ENCODE assay signal across 8 mouse cellular contexts in genomic region chr1:72825286-72825685, GRCm38 (mm10). TPM values are rescaled to one million over a fixed set of nuclear protein-coding genes. Genes with fewer than 3 reads are reported as not detected.
A peak's percentile ranks its signal among the peaks of the same experiment; 100 is the strongest.
DNase-seq lines count a peak whose midpoint lies in the region; ATAC-seq and TF ChIP-seq lines count a peak whose summit lies in the region.

No protein-coding gene starts in this region.

- peak overlapping the region; percentile 23 for H3ac ChIP-seq in myocyte (ENCODE audit: control insufficient read depth, insufficient read length)

- peak overlapping the region; percentile 97 for H3K4me2 ChIP-seq in hindbrain, postnatal 0 days (ENCODE audit: low read depth, low read length)
- H3K4me2 ChIP-seq in myocyte (ENCODE audit: low read depth), result peak overlapping the region; percentile 95

- peak; percentile 2 for DNase-seq in kidney, adult 2 months
- DNase-seq in kidney, adult 9 months, result no peak
- peak; percentile 72 for DNase-seq in embryonic facial prominence, embryonic 10.5 days (ENCODE audit: low spot score)
- DNase-seq in hindbrain, postnatal 0 days (ENCODE audit: low spot score), result peak; percentile 55
- DNase-seq in right cerebral cortex, postnatal 4 days, result no peak
- no peak for DNase-seq in right cerebral cortex, postnatal 25 days
- no peak for DNase-seq in left cerebral cortex, adult 11 months (ENCODE audit: low spot score)

- peaks cover 11% of the 10 kb centered on the region for H3K79me2 ChIP-seq in myocyte (ENCODE audit: control insufficient read depth, insufficient read depth)

- peak overlapping the region; percentile 76 for H3K9ac ChIP-seq in hindbrain, postnatal 0 days (replicated peaks; ENCODE audit: low read length)

- no peak overlapping the region for H3K27ac ChIP-seq in kidney, adult 2 months (ENCODE audit: insufficient read depth, low read depth, low read length)
- H3K27ac ChIP-seq in embryonic facial prominence, embryonic 10.5 days (replicated peaks), result peak overlapping the region; percentile 86
- peak overlapping the region; percentile 71; the same call in 1 of the 2 replicates for H3K27ac ChIP-seq in hindbrain, postnatal 0 days

- H3K4me3 ChIP-seq in kidney, adult 2 months (ENCODE audit: insufficient read depth, low read depth, low read length), result no peak overlapping the region
- peak overlapping the region; percentile 80 for H3K4me3 ChIP-seq in embryonic facial prominence, embryonic 10.5 days
- peak overlapping the region; percentile 76 for H3K4me3 ChIP-seq in hindbrain, postnatal 0 days (ENCODE audit: low read length)
- H3K4me3 ChIP-seq in myocyte, result peak overlapping the region; percentile 36

- no peak for TF ChIP-seq POLR2A in kidney, adult 2 months (IDR thresholded peaks at IDR 0.05; ENCODE audit: low read depth, low read length)
- TF ChIP-seq POLR2A in myocyte (IDR thresholded peaks at IDR 0.05; ENCODE audit: insufficient read length, low read depth), result no peak

- no peak for TF ChIP-seq CTCF in kidney, adult 2 months (conservative IDR thresholded peaks at IDR 0.05; ENCODE audit: insufficient read depth, insufficient read length, low read depth, low read length)
- TF ChIP-seq CTCF in hindbrain, postnatal 0 days (IDR thresholded peaks at IDR 0.05; ENCODE audit: low read depth), result no peak

- WGBS in kidney, adult 2 months, result 8% methylated on average over 20 of the region's 20 CpGs
- under 1% methylated on average over 20 of the region's 20 CpGs for WGBS in embryonic facial prominence, embryonic 10.5 days
- 1% methylated on average over 20 of the region's 20 CpGs for WGBS in hindbrain, postnatal 0 days

- H3K36me3 ChIP-seq in kidney, adult 2 months (ENCODE audit: control insufficient read depth, insufficient read depth, low read length), result no peaks in the 10 kb centered on the region
- H3K36me3 ChIP-seq in embryonic facial prominence, embryonic 10.5 days (replicated peaks), result peaks cover 27% of the 10 kb centered on the region
- no peaks in the 10 kb centered on the region for H3K36me3 ChIP-seq in hindbrain, postnatal 0 days (ENCODE audit: insufficient read depth, low read length)
- H3K36me3 ChIP-seq in myocyte (ENCODE audit: control insufficient read depth, insufficient read depth), result no peaks in the 10 kb centered on the region

- 0 out of 2 replicates have a peak, but pooled peaks cover 5% of the 10 kb centered on the region for H3K4me1 ChIP-seq in kidney, adult 2 months (ENCODE audit: control insufficient read depth, insufficient read depth, low read length)
- H3K4me1 ChIP-seq in embryonic facial prominence, embryonic 10.5 days, result peaks cover 51% of the 10 kb centered on the region
- peaks cover 23% of the 10 kb centered on the region for H3K4me1 ChIP-seq in hindbrain, postnatal 0 days (ENCODE audit: insufficient read depth, low read length)

- no peaks in the 10 kb centered on the region for H3K9me3 ChIP-seq in embryonic facial prominence, embryonic 10.5 days
- no peaks in the 10 kb centered on the region for H3K9me3 ChIP-seq in hindbrain, postnatal 0 days (ENCODE audit: low read length)

- peaks cover 3% of the 10 kb centered on the region; the same call in 1 of the 2 replicates for H3K27me3 ChIP-seq in kidney, adult 2 months (replicated peaks; ENCODE audit: control insufficient read depth, insufficient read depth, low read length)
- no peaks in the 10 kb centered on the region for H3K27me3 ChIP-seq in embryonic facial prominence, embryonic 10.5 days (replicated peaks; ENCODE audit: low read depth, poor library complexity, severe bottlenecking)
- H3K27me3 ChIP-seq in hindbrain, postnatal 0 days (ENCODE audit: insufficient read depth, low read length), result no peaks in the 10 kb centered on the region
- no peaks in the 10 kb centered on the region for H3K27me3 ChIP-seq in myocyte (ENCODE audit: control insufficient read depth, insufficient read depth, insufficient read length)

- ATAC-seq in hindbrain, postnatal 0 days, result peak; percentile 13; the same call in 1 of the 2 replicates

TF ChIP-seq in myocyte, 11 proteins besides CTCF, POLR2A, EP300 and RAD21:
- TF ChIP-seq MYOD1 (IDR thresholded peaks at IDR 0.05; ENCODE audit: control insufficient read depth in 1 of 3, insufficient read length in 2 of 3, low read depth in 2 of 3) (peak in 2 of 3 experiments; percentile 74 to 80), CEBPB (IDR thresholded peaks at IDR 0.05; ENCODE audit: insufficient read depth, poor library complexity, severe bottlenecking) (no peak), MYOG (IDR thresholded peaks at IDR 0.05; ENCODE audit: control insufficient read depth in 1 of 3, insufficient read depth in 1 of 3, insufficient read length in 2 of 3, low read depth in 2 of 3) (peak in 2 of 3 experiments; percentile 79 to 83)
TF ChIP-seq in myocyte: peak in this region for 2.

RNA-seq across cellular contexts. Expression of gene Igfbp2, which starts 1.0 kb away (rescaled TPM):
- 12.6 and 13.5 TPM in 2 replicates for polyA plus RNA-seq in kidney, adult 2 months (2012; rRNA removed)
- polyA plus RNA-seq in embryonic facial prominence, embryonic 10.5 days (2016; fragmentation: Nextera tagmentation; extraction: Ambion mirVana), result 474 and 479 TPM in 2 replicates
- 686 and 698 TPM in 2 replicates for total RNA-seq in hindbrain, postnatal 0 days (2014; rRNA removed)
- polyA plus RNA-seq in hindbrain, postnatal 0 days (2015; fragmentation: Nextera tagmentation; extraction: Ambion mirVana), result 470 and 480 TPM in 2 replicates
- polyA plus RNA-seq in myocyte (2012; fragmentation: generic; extraction: Trizol), result 83.7 TPM

RNA-seq across cellular contexts. Expression of gene Igfbp5, which starts 49.4 kb away (rescaled TPM):
- 229 and 273 TPM in 2 replicates for polyA plus RNA-seq in kidney, adult 2 months (2012; rRNA removed)
- polyA plus RNA-seq in embryonic facial prominence, embryonic 10.5 days (2016; fragmentation: Nextera tagmentation; extraction: Ambion mirVana), result 75.4 and 87.4 TPM in 2 replicates
- 127 and 131 TPM in 2 replicates for total RNA-seq in hindbrain, postnatal 0 days (2014; rRNA removed)
- 40.0 and 44.6 TPM in 2 replicates for polyA plus RNA-seq in hindbrain, postnatal 0 days (2015; fragmentation: Nextera tagmentation; extraction: Ambion mirVana)
- 691 TPM for polyA plus RNA-seq in myocyte (2012; fragmentation: generic; extraction: Trizol)

Comparison
In these comparisons a context has a peak if more than half of its experiments do, and no peak if none do; other contexts are left out.
1. DNase-seq: peak in kidney, adult 2 months (single experiment), embryonic facial prominence, embryonic 10.5 days (single experiment) and hindbrain, postnatal 0 days (single experiment); none in kidney, adult 9 months (single experiment), right cerebral cortex, postnatal 4 days (single experiment), right cerebral cortex, postnatal 25 days (single experiment) and left cerebral cortex, adult 11 months (single experiment).